Mouse (Mus musculus): ENCODE measurements around the gene Adam12.

DNA sequence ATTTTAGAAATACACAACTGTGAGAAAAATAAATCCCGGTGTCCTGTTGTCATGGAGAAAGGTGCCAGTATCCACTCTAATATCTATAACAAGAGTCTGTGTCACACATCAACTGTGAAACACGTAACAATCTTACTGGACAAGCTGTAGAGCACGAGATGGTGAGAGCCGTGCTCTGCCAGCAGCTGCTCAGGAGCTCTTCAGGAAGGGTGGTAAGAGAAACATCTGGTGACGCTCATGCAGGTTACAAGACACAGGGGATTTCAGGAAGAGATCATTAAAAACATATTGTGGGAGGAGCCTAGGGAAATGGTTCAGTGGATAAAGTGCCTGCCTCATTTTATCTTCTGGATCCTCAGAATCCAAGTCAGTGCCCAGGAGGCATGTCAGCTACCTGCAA is 158.9 kb downstream of the Adam12 start:
- TF ChIP-seq POLR2A (IDR thresholded peaks at IDR 0.05; ENCODE audit: insufficient read depth, low read depth, low read length) (no peak), CTCF (IDR thresholded peaks at IDR 0.05; ENCODE audit: insufficient read depth, low read depth, low read length) (no peak)

Measured in olfactory bulb, adult 2 months (tissue).